Comparison of ENCODE assay signal across 25 mouse cellular contexts in genomic region chr3:69213465-69213864, GRCm38 (mm10). TPM values are rescaled to one million over a fixed set of nuclear protein-coding genes. Genes with fewer than 3 reads are reported as not detected.
DNase-seq lines count a peak whose midpoint lies in the region; ATAC-seq lines count a peak whose summit lies in the region.
"Had no signal": no experiment of that assay in that cellular context is flagged by ENCODE, and none has a peak within 500 bp of the region (broad histone marks: within the 10 kb centered on the region; RNA-seq: fewer than 3 reads in every experiment).

No protein-coding gene starts in this region.

- no peak overlapping the region for H3K27ac ChIP-seq in forebrain, embryonic 11.5 days (ENCODE audit: low read depth, low read length)
- no peak overlapping the region for H3K27ac ChIP-seq in intestine, embryonic 15.5 days
- H3K27ac ChIP-seq: embryonic facial prominence, embryonic 10.5 days; embryonic facial prominence, embryonic 12.5 days; forebrain, embryonic 12.5 days had no signal

- DNase-seq in CD4-positive, CD25-positive, alpha-beta regulatory T cell, adult 2 months (ENCODE audit: low read depth, low spot score) = peak; percentile 36
- peak; percentile 59 for DNase-seq in induced T-regulatory cell, adult 2 months (ENCODE audit: low read depth)
- DNase-seq in forebrain, embryonic 11.5 days (ENCODE audit: low spot score) = no peak
- no peak for DNase-seq in gastrocnemius, postnatal 4 days (ENCODE audit: low spot score in 2 of 2)
- DNase-seq: adrenal gland, adult 8-10 months; adrenal gland, postnatal 14 days; adrenal gland, postnatal 36 days; cerebellum, adult 11-12 months; cerebellum, adult 2 months; cerebellum, adult 9-10 months; cerebellum, postnatal 10 days; cerebellum, postnatal 25 days had no signal

- H3K4me3 ChIP-seq in forebrain, embryonic 11.5 days (ENCODE audit: low read depth, low read length) = no peak overlapping the region
- H3K4me3 ChIP-seq in intestine, embryonic 15.5 days (replicated peaks) = no peak overlapping the region
- H3K4me3 ChIP-seq: embryonic facial prominence, embryonic 10.5 days; embryonic facial prominence, embryonic 12.5 days; forebrain, embryonic 12.5 days had no signal

- no peaks in the 10 kb centered on the region for H3K36me3 ChIP-seq in forebrain, embryonic 11.5 days (ENCODE audit: control insufficient read depth, insufficient read depth, low read length)
- H3K36me3 ChIP-seq in intestine, embryonic 15.5 days = no peaks in the 10 kb centered on the region
- H3K36me3 ChIP-seq: embryonic facial prominence, embryonic 10.5 days; embryonic facial prominence, embryonic 12.5 days; forebrain, embryonic 12.5 days had no signal

- no peak overlapping the region for H3K9ac ChIP-seq in forebrain, embryonic 11.5 days (ENCODE audit: low read length)
- no peak overlapping the region for H3K9ac ChIP-seq in intestine, embryonic 15.5 days
- H3K9ac ChIP-seq: embryonic facial prominence, embryonic 12.5 days; forebrain, embryonic 12.5 days had no signal

- H3K4me1 ChIP-seq in forebrain, embryonic 11.5 days (replicated peaks; ENCODE audit: control insufficient read depth, insufficient read depth, low read length) = no peaks in the 10 kb centered on the region
- no peaks in the 10 kb centered on the region for H3K4me1 ChIP-seq in intestine, embryonic 15.5 days (replicated peaks)
- H3K4me1 ChIP-seq: embryonic facial prominence, embryonic 10.5 days; embryonic facial prominence, embryonic 12.5 days; forebrain, embryonic 12.5 days had no signal

- ATAC-seq in CD4-positive, CD25-positive, alpha-beta regulatory T cell, adult 4 months = peak; percentile 67
- ATAC-seq in forebrain, embryonic 11.5 days (replicated peaks; ENCODE audit: low FRiP score) = no peak
- ATAC-seq in intestine, embryonic 15.5 days = no peak
- ATAC-seq: forebrain, embryonic 14.5 days; forebrain, embryonic 16.5 days had no signal

- H3K9me3 ChIP-seq in forebrain, embryonic 11.5 days (ENCODE audit: control insufficient read depth, low read length) = no peaks in the 10 kb centered on the region
- no peaks in the 10 kb centered on the region for H3K9me3 ChIP-seq in intestine, embryonic 15.5 days
- H3K9me3 ChIP-seq: embryonic facial prominence, embryonic 10.5 days; embryonic facial prominence, embryonic 12.5 days; forebrain, embryonic 12.5 days had no signal

- H3K27me3 ChIP-seq in forebrain, embryonic 11.5 days (ENCODE audit: control insufficient read depth, insufficient read depth, low read length) = no peaks in the 10 kb centered on the region
- H3K27me3 ChIP-seq in intestine, embryonic 15.5 days (replicated peaks) = no peaks in the 10 kb centered on the region
- H3K27me3 ChIP-seq: embryonic facial prominence, embryonic 12.5 days; forebrain, embryonic 12.5 days had no signal

- H3K4me2 ChIP-seq in forebrain, embryonic 11.5 days (ENCODE audit: low read depth, low read length, severe bottlenecking) = no peak overlapping the region
- H3K4me2 ChIP-seq in intestine, embryonic 15.5 days (replicated peaks) = no peak overlapping the region
- H3K4me2 ChIP-seq: embryonic facial prominence, embryonic 12.5 days; forebrain, embryonic 12.5 days had no signal

- 94% methylated on average over 5 of the region's 5 CpGs for WGBS in forebrain, embryonic 11.5 days
- WGBS in intestine, embryonic 15.5 days = 83% methylated on average over 5 of the region's 5 CpGs

RNA-seq across cellular contexts. Expression of gene Arl14, which starts 8.8 kb away (rescaled TPM):
- not detected for polyA plus RNA-seq in CD4-positive, CD25-positive, alpha-beta regulatory T cell, adult 4 months (2017; shearing (Covaris generic))
- polyA plus RNA-seq in forebrain, embryonic 11.5 days (2014; fragmentation: Nextera tagmentation; extraction: Ambion mirVana) = not detected in 2 replicates
- not detected for total RNA-seq in gastrocnemius, postnatal 4 days (2021)
- polyA plus RNA-seq in intestine, embryonic 15.5 days (2015; fragmentation: Nextera tagmentation; extraction: Ambion mirVana) = 1.9 and 3.0 TPM in 2 replicates
- total RNA-seq: adrenal gland, adult 18-20 months; adrenal gland, adult 8-10 months; adrenal gland, postnatal 14 days; adrenal gland, postnatal 36 days; ES-E14; MEL had no signal
- polyA plus RNA-seq: C2C12; cerebellum, adult 2 months; cortical plate, adult 2 months; embryonic facial prominence, embryonic 10.5 days; embryonic facial prominence, embryonic 12.5 days; embryonic facial prominence, embryonic 14.5 days; forebrain, embryonic 12.5 days; forebrain, embryonic 14.5 days; forebrain, embryonic 16.5 days had no signal

Comparison
In these comparisons a context has a peak if more than half of its experiments do, and no peak if none do; other contexts are left out.
1. DNase-seq: peak in CD4-positive, CD25-positive, alpha-beta regulatory T cell, adult 2 months (single experiment) and induced T-regulatory cell, adult 2 months (single experiment); none in forebrain, embryonic 11.5 days (single experiment) and gastrocnemius, postnatal 4 days (0 of 2).